Mouse (Mus musculus) heart, postnatal 0 days (tissue): ENCODE results near the gene Arid3a. TPM values are rescaled to one million over a fixed set of nuclear protein-coding genes. Genes with fewer than 3 reads are reported as not detected.

Experiments
- ATAC-seq: fragments of 200-750 bp; cut with Nextera tagmentation; 2 replicates; pipeline ENCODE4 v1.8.0; 2017; ENCODE audit warnings: low read depth, moderate number of reproducible peaks, moderate library complexity; ENCODE audit not compliant: insufficient read depth
- DNase-seq: peaks from one replicate; pipeline ENCODE4 v3.0.0-alpha.2; 2016; ENCODE audit warnings: low spot score
- H3K27ac ChIP-seq: fragments of 300-500 bp; sonication (generic); 2 replicates; pipeline ENCODE4 v1.5.1; 2014; ENCODE audit warnings: low read depth, mild to moderate bottlenecking
- H3K27me3 ChIP-seq: fragments of 300-500 bp; sonication (generic); 2 replicates; pipeline ENCODE4 v1.6.1; 2014; ENCODE audit warnings: low read length, mixed read lengths; ENCODE audit not compliant: control insufficient read depth, insufficient read depth
- H3K36me3 ChIP-seq: fragments of 300-500 bp; sonication (generic); replicated peaks from 2 replicates; pipeline ENCODE4 v1.6.1; 2014; ENCODE audit warnings: low read length, mixed read lengths; ENCODE audit not compliant: control insufficient read depth, insufficient read depth
- H3K4me1 ChIP-seq: fragments of 300-500 bp; sonication (generic); 2 replicates; pipeline ENCODE4 v1.6.1; 2014; ENCODE audit warnings: antibody characterized with exemption; ENCODE audit not compliant: control insufficient read depth, insufficient read depth
- H3K4me2 ChIP-seq: fragments of 300-500 bp; sonication (generic); 2 replicates; pipeline ENCODE4 v1.6.1; 2014; ENCODE audit warnings: low read depth, mild to moderate bottlenecking, low read length, moderate library complexity
- H3K4me3 ChIP-seq: fragments of 300-500 bp; sonication (generic); 2 replicates; pipeline ENCODE4 v1.5.1; 2014; ENCODE audit warnings: low read depth, low read length
- H3K9ac ChIP-seq: fragments of 300-500 bp; sonication (generic); replicated peaks from 2 replicates; pipeline ENCODE4 v1.6.1; 2014; ENCODE audit warnings: low read depth, low read length, mixed read lengths
- H3K9me3 ChIP-seq: fragments of 300-500 bp; sonication (generic); replicated peaks from 2 replicates; pipeline ENCODE4 v1.6.1; 2016; ENCODE audit warnings: low read length; ENCODE audit not compliant: control insufficient read depth
- CTCF ChIP-seq: IDR thresholded peaks from 2 replicates; pipeline ENCODE4 v1.5.1; 2016; ENCODE audit warnings: antibody characterized with exemption, control low read depth, low read depth
- EP300 ChIP-seq: IDR thresholded peaks from 2 replicates; pipeline ENCODE4 v1.6.1; 2016; ENCODE audit warnings: antibody characterized with exemption, low read depth
- WGBS: fragments of 180-500 bp; shearing (Covaris S2); extraction: QIAGEN DNeasy Blood & Tissue Kit; methylation state at CpG from one replicate; pipeline ENCODE4 v1.1.7; 2014; 5-methylcytosine and 5-hydroxymethylcytosine counted together
- polyA plus RNA-seq: library from polyadenylated mRNA; unstranded; fragments of >200 nt; fragmentation: Nextera tagmentation; extraction: Ambion mirVana; gene quantifications from 2 replicates; pipeline ENCODE4 v1.2.1, GENCODE M21; 2015
- total RNA-seq: library from RNA; depleted of rRNA; stranded (reverse); fragments of >200 nt; gene quantifications from 2 replicates; pipeline ENCODE4 v1.2.3, GENCODE M21; 2014; ENCODE audit warnings: low replicate concordance

Gene Arid3a
- total and polyA plus RNA-seq, 2 experiments from 2014 or later = 0.77 to 5.6 TPM

DNA sequence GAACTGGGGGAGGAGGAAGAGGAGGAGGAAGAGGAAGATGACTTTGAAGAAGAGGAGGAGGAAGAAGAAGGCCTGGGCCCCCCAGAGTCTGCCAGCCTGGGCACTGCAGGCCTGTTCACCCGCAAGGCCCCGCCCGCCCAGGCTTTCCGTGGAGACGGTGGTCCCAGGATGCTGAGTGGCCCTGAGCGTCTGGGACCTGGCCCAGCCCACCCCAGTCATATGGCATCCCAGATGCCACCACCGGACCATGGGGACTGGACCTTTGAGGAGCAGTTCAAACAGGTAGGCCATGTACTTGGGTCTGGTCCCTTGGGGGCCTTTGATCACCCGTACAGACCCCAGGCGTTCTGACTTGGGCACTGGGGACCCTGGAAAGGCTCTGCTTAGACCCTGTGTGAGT lies 5.0 kb downstream of the Arid3a start:
- H3K9ac ChIP-seq = no peak overlapping the region
- no peak overlapping the region for H3K4me2 ChIP-seq
- DNase-seq (no peak), ATAC-seq (no peak)
- 0 out of 2 replicates have a peak, but pooled peaks cover 7% of the 10 kb centered on the region for H3K36me3 ChIP-seq
- H3K9me3 ChIP-seq = no peaks in the 10 kb centered on the region
- WGBS = 85% methylated on average over 9 of the region's 9 CpGs
- no peak overlapping the region for H3K4me3 ChIP-seq
- H3K4me1 ChIP-seq = peaks cover 19% of the 10 kb centered on the region
- H3K27me3 ChIP-seq = no peaks in the 10 kb centered on the region
- no peak overlapping the region for H3K27ac ChIP-seq
- no peak for TF ChIP-seq CTCF
- no peak for TF ChIP-seq EP300

DNA sequence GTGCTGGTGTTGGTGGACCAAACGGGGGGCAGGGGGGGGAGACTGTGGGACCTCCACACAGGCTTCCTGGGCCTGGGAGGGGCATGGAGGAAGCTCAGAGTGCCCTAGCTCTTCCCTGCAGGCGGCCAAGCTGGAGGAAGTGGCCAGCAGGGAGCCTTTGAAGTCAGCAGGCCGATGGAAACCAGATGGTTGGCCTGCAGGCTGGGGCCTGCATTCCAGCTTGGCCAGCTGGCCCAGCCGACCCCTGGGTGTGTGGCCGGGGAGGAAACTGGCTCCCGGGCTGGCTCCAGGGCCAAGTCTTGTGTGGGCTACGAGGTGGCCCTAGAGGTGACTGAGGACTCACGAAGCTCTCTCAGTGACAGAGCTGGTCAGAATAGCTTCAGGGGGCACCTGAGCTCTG lies 5.9 kb downstream of the Arid3a start:
- Histone ChIP-seq H3K4me3 (no peak overlapping the region), H3K4me2 (no peak overlapping the region), H3K9ac (no peak overlapping the region), H3K27me3 (no peaks in the 10 kb centered on the region), H3K27ac (no peak overlapping the region), H3K4me1 (peaks cover 28% of the 10 kb centered on the region), H3K36me3 (0 out of 2 replicates have a peak, but pooled peaks cover 7% of the 10 kb centered on the region), H3K9me3 (no peaks in the 10 kb centered on the region)
- DNase-seq (no peak), ATAC-seq (peak; percentile 10; the same call in 1 of the 2 replicates)
- 21% methylated on average over 8 of the region's 8 CpGs for WGBS
- TF ChIP-seq EP300 (0 out of 2 replicates have a peak, but pooled peaks have one; percentile 45), CTCF (no peak)

DNA sequence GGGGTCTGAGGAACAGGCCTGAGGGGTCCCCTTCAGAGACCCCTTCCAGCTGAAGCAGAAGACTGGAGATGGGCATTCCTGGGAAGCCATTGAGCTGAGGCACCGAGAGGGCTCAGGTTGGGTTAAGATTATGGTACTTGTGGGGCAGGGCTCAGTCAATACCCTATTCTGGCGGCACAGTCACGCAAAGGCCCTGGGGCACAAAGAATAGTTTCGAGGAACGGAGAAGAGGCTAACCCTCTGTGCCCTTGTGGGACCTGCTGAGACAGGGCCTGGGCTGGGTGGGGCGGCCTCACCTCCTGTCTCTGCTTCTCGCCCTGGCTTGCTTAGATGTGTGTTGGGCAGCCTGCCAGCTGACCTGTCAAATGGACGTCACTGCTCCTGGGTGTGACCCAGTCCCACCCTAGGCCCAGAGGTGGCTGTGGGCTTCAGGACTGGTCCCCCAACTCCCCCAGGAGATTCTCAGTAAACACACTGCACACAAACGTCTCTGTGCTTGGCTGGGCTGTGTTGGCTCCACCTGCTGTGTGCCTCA lies 6.4 kb downstream of the Arid3a start:
- DNase-seq (no peak), ATAC-seq (no peak)
- Histone ChIP-seq H3K27me3 (no peaks in the 10 kb centered on the region), H3K4me2 (no peak overlapping the region), H3K9ac (no peak overlapping the region), H3K27ac (no peak overlapping the region), H3K4me1 (peaks cover 23% of the 10 kb centered on the region), H3K9me3 (no peaks in the 10 kb centered on the region), H3K36me3 (0 out of 2 replicates have a peak, but pooled peaks cover 7% of the 10 kb centered on the region), H3K4me3 (no peak overlapping the region)
- 55% methylated on average over 9 of the region's 9 CpGs for WGBS
- TF ChIP-seq EP300 (no peak), CTCF (no peak)

DNA sequence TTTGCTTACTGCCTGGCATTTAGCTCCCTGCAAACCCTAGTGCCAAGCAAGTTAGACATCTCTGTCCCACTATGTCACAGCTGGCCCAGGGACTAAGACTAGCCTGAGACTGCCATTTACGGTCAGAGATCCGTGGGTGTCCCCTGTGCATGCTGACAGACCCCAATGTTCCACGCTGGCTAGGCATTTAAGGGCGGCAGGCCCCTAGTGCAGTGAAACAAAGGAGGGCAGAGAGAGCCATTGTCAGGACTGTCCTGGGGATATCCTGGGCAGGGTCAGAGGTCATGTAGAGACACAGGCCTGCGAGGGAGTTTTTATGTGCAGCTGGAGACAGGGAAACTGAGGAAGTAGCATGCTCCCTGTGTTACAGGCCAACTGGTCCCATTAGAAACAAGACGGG lies 7.0 kb downstream of the Arid3a start:
- Histone ChIP-seq H3K36me3 (0 out of 2 replicates have a peak, but pooled peaks cover 7% of the 10 kb centered on the region), H3K27me3 (no peaks in the 10 kb centered on the region), H3K9me3 (no peaks in the 10 kb centered on the region), H3K4me3 (no peak overlapping the region), H3K27ac (no peak overlapping the region), H3K4me2 (no peak overlapping the region), H3K4me1 (peaks cover 21% of the 10 kb centered on the region), H3K9ac (no peak overlapping the region)
- 69% methylated on average over 6 of the region's 6 CpGs for WGBS
- ATAC-seq (no peak), DNase-seq (no peak)
- no peak for TF ChIP-seq CTCF
- TF ChIP-seq EP300 = no peak

DNA sequence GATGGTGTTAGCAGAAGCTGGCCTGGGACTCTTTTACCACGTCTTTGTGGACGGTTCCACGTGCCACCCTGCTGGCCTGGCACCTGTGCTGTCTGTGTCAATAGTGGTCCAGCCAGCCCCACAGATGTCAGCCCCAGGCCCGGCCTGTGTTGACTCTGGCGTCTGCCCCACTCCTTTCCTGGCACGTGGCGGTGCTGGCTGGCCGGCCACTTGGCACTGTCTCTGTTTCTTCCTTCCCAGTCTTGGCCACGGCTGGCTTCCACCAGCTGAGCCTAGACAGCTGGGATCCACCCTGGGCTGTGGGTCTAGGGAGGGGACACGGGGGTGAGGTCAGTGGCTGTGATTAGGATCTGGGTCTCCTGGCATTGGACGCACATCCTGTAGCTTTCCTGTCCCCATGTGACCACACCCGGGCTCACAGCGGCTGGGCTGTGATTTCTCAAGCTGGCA lies 7.5 kb downstream of the Arid3a start:
- Histone ChIP-seq H3K4me2 (no peak overlapping the region), H3K36me3 (0 out of 2 replicates have a peak, but pooled peaks cover 7% of the 10 kb centered on the region), H3K9me3 (no peaks in the 10 kb centered on the region), H3K27me3 (no peaks in the 10 kb centered on the region), H3K9ac (no peak overlapping the region), H3K4me1 (peaks cover 21% of the 10 kb centered on the region), H3K4me3 (no peak overlapping the region), H3K27ac (peak overlapping the region; percentile 35; the same call in 1 of the 2 replicates)
- ATAC-seq = peak; percentile 40
- peak; percentile 59 for DNase-seq
- TF ChIP-seq EP300 (peak; percentile 51; the same call in 1 of the 2 replicates), CTCF (no peak)
- WGBS = 53% methylated on average over 13 of the region's 13 CpGs
